Mouse (Mus musculus) adrenal gland, postnatal 4 days (tissue): ENCODE measurements around the gene Babam2. TPM values are rescaled to one million over a fixed set of nuclear protein-coding genes. Genes with fewer than 3 reads are reported as not detected.
A peak's percentile ranks its signal among the peaks of the same experiment; 100 is the strongest.

Source experiments
- DNase-seq, 2 experiments: peaks; one replicate each; pipeline ENCODE4 v3.0.0; 2021 to 2022; ENCODE audit warnings: low spot score in 2 of 2, mixed read lengths in 2 of 2
- long read RNA-seq, 2 experiments: library from polyadenylated mRNA; stranded (forward); transcript quantifications; one replicate each; pipeline ENCODE4 v2.0.0; 2021
- total RNA-seq, 2 experiments: library from RNA; stranded (reverse); gene quantifications; 2 replicates each; pipeline ENCODE4 v1.2.3; 2021

The Babam2 gene
- 100 to 1,000 TPM in 1 of 2 experiments, 10 to 100 TPM in 1; 99.6 to 107 TPM for total RNA-seq
- long read RNA-seq, experiment 1, transcript Babam2-209 (12 exons, 1,888 nt): major isoform, 94 of 118 reads
- long read RNA-seq, experiment 1, partial matches to known transcripts: 6 of 118 reads
- long read RNA-seq, experiment 1, other reads (novel, unspliced or antisense): 16 of 118 reads
- long read RNA-seq, experiment 2, transcript Babam2-209 (12 exons, 1,888 nt): major isoform, 128 of 146 reads
- long read RNA-seq, experiment 2, partial matches to known transcripts: 8 of 146 reads
- long read RNA-seq, experiment 2, other reads (novel, unspliced or antisense): 9 of 146 reads

DNA sequence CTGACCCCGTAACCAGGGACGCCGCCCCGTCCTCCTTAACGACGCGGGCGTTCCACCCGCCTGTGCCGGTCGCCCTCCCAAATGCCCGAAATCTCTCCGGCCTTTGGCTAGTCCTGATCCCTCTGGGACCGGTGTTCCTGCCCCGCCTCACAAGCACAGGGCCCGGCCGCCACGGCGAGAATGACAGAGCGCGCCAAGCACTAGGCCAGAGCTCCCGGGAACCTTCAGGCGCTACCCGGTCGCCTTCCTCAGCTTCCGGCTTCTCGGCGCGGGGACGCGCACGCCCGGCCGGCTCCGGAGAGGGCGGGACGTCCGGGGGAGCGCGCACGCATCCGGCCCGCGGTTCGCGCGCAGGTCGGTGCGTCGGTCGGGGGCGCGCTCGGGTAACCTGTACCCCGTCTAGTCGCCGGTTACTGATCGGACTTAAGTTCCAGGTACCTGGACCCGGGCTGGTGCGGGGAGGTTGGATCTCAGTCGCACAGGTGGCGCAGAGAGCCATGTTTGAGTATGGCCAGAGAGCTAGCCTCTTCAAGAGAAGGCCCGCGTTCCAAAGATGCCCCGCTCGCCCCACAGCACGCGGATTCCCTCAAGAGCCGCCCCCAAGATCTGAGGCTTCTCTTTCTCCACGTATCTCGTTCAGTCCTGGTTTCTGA, at the start of gene Babam2:
Babam2 (plus strand) TSS at position 41 of the 653 bp plus-strand sequence.
- peak; percentile 87 to 92 for DNase-seq

- DNase-seq: no peak
These were observed 46.8 kb upstream of the Babam2 start for GRCm38 (mm10) chr5:31650518-31651288.

GRCm38 (mm10) chr5:31655688-31656190, 41.7 kb upstream of the Babam2 start:
- DNase-seq: no peak

DNA sequence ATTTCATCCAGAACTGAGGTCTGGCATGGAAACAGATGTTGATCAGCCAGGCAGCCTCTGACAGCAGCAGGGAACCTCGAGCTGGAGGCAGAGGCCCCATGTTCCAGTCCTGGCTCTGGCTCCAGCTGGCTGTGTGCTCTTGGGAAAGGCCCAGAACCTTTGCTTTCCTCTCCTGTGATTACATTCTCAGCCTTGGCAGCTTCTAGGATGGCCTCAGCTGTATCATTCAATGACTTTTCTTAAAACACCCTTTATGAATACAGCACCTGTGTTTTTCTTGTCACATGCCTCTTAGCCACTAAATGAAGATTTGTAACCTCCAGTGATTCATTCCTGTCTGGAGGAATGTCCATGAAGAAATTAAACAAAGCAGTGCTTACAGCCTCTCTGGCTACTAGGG, 31.3 kb upstream of the Babam2 start:
- no peak for DNase-seq

DNA sequence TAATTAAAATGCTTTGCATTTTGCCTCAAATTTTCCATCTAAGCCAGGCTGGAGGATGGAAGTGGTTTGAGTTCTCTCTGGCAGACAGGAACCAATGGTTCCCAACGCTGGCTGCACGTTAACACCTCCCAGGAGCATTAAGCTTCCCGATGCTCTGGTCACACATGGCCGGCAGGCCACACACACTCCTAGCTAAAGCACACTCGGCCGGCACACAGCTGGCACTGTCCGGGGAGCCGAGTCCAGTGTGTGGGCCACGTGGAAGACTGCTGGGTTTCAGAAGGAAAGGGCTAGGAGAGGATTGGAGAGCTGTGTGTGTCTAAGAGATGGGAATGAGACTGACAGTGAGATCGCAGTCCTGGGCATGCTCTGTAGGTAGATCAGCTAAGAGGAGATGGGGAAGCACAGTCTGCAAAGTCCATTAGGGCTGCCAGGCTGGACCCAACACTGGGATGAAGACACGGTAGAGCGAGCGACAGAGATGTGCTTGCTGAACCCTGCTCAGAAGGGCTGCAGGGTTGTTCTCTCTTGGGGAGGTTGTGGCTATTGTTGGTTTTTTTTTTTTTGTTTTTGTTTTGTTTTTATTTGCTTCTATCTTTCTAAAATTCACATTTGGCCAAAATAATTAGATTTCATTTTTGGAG, 29.0 kb upstream of the Babam2 start:
- no peak for DNase-seq

GRCm38 (mm10) chr5:31669984-31670383, 27.5 kb upstream of the Babam2 start:
- DNase-seq: no peak

- DNase-seq: no peak
These were observed 26.3 kb upstream of the Babam2 start for GRCm38 (mm10) chr5:31671137-31671536.

GRCm38 (mm10) chr5:31673431-31673830, 24.1 kb upstream of the Babam2 start:
- no peak for DNase-seq

- no peak for DNase-seq
These were observed 19.5 kb upstream of the Babam2 start for GRCm38 (mm10) chr5:31678000-31678399.

GRCm38 (mm10) chr5:31680183-31680582, 17.3 kb upstream of the Babam2 start:
- no peak for DNase-seq

DNA sequence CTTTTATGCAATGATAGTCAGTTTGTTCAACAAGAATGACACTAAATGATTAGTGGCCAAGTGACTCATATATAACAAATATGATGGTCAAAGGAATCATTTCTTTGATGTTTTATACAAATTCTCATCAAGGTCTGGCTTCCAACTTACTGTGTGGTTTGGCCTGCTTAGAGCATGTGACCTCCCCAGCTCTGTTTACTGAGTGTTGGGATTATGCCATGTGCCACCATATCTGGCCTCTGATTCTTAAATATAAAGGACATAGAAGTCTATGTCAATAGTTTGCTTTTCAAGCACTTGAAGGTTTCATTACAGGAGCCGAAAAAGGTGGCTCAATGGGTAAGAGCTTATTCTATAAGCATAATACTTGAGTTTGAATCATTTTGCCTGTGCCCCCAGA, 15.2 kb upstream of the Babam2 start:
- no peak for DNase-seq

DNA sequence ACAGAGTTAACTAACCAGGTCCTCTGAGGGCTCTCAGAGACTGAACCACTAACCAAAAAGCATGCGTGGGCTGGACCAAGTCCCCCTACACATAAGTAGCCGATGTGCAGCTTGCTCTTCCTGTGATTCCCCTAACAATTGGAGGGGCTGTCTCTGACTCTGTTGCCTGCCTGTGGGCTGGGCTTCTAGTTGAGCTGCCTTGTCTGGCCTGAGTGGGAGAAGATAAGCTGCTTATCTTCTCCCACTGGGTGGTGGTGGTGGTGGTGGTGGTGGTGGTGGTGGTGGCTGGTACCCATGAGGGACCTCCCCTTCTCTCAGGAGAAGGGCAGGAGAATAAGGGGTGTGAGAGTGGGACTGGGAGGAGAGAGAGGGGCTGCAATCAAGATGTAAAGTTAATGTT, 11.4 kb upstream of the Babam2 start:
- DNase-seq: no peak

DNA sequence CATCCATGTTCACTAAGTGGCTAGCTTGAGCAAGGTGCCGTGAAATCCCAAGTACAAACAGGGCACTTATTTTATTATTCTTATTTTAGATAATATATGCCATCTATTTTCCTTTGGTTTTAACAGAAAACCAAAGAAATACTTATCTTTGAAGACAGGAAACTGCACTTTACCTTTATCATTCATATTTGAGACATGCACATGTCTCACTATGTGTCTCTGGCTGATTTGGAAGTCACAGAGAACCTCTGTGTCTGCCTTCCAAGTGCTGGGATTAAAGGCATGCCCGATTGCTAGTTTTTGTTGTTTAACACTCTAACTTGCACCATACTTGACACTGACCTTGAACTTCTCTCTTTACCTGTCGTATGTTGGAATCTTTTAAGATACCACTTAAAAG, 9.5 kb upstream of the Babam2 start:
- DNase-seq: no peak

DNA sequence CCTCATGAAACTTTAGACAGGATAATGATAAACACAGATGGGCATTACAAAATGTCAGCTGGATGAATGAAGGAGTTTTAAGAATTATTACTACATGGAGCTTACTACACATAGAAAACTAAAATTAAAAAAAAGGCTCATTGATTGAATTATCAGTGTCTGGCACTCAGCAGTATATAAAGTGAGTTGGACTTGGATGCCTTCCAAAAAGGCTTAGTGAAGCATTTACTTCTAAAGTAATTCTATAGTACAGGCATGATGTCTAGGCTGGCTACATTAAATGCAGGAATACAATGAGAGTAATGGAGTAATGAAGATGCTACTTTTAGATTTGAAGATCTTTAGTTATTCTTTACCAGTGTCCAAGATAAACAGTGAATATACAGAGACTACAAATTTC, 4.3 kb upstream of the Babam2 start:
- no peak for DNase-seq

- no peak for DNase-seq
These were observed 377 bp upstream of the Babam2 start, which contains the start of gene Rbks for GRCm38 (mm10) chr5:31696971-31697643. Gene Rbks, minus strand, starts transcription at chr5:31697627.

- DNase-seq: peak; percentile 56 to 68
These were observed 828 bp downstream of the Babam2 start for GRCm38 (mm10) chr5:31698297-31698726.

DNA sequence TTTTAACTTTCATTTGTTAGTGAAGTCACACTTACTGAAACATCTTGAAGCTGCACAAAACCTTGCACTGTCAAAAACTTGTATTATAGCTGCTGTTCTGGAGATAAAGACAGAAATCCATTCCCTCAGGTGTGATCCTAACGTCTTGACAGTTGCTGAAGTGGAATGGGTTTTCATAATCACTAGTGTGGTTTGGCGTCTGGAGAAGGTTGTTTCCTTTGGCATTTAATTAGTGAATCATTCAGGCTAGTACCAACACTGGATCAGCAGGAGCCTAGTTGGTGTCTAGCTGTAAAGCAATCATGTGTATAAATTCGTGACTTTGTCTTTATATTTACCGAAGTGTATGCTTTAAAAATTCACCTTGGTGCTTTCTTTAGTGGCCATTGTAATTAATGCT, 1.4 kb downstream of the Babam2 start:
- no peak for DNase-seq

DNA sequence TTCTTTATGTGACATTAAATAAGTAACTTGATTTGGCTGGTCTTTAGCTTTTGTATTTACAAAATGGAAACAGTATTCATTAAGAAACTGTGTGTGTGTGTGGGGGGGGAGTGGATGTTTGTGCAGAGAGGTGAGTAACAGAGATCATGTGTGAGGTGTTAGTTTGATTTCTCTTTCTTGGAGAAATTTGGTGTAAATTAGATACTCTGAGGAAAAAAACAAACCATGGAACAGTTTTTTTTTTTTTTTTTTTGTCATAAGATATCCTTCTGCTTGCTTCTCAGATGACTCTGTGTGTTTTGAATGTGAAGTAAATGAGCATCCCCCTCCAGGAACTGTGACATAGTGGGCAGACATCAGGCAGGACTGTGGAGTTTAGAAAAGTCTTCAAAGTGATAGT, 1.9 kb downstream of the Babam2 start:
- DNase-seq: no peak

DNA sequence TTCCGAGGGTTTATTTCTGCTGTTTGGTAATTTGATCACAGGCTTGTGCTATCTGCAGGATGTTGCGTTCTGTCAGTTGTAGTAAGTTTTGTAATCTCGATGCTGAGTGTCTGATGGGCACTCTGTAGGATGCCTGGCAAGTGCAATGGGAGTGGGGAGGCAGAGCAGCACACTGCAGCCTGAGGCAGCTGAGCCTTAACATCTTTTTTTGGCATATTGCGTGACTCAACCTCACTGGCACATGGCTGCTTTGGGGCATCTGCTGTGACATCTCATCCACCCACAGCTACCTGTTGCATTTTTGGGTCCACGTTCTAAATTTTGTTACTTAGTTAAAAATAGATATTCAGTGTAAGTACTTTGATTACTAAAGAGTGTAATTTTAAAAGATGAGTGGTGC, 7.5 kb downstream of the Babam2 start:
- DNase-seq: no peak

GRCm38 (mm10) chr5:31706826-31707225, 9.3 kb downstream of the Babam2 start:
- DNase-seq: no peak

DNA sequence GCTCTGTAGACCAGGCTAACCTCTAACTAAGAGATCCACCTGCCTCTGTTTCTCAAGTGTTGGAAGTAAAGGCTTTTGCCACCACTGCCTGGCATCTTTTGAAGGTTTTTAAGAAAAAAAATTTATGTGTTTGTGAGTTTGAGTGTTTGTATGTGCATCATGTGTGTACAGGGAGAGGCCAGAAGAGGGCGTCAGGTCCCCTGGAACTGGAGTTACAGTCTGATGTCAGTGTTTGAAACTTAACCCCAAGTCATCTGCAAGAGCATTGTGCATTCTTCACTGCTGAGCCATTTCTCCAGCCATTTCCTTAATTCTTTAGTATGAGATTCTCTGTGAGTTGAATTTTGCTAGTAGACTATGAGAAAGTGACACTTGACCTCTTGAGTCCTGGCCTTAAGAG, 11.9 kb downstream of the Babam2 start:
- DNase-seq: no peak
